Mouse (Mus musculus) left cerebral cortex, adult 11 months (tissue): ENCODE data around the gene Cd80.

Experiments
- DNase-seq: peaks from one replicate; pipeline ENCODE4 v3.0.0; 2022; ENCODE audit warnings: low spot score

Gene Cd80

GRCm38 (mm10) chr16:38448458-38448857 lies 6.9 kb upstream of the Cd80 start:
- DNase-seq = no peak

- no peak for DNase-seq
Observed at GRCm38 (mm10) chr16:38450707-38451106, 4.7 kb upstream of the Cd80 start.

- no peak for DNase-seq
Observed at GRCm38 (mm10) chr16:38451421-38452205, 3.7 kb upstream of the Cd80 start.

- DNase-seq = peak; percentile 83
Observed at GRCm38 (mm10) chr16:38452442-38453202, 2.7 kb upstream of the Cd80 start, which contains the start of gene Adprh. TSS of gene Adprh (minus strand) at chr16:38452703.

GRCm38 (mm10) chr16:38453203-38453553 lies 2.2 kb upstream of the Cd80 start:
- no peak for DNase-seq

- DNase-seq = no peak
Observed at GRCm38 (mm10) chr16:38453952-38454351, 1.4 kb upstream of the Cd80 start.

GRCm38 (mm10) chr16:38454533-38455254 lies 667 bp upstream of the Cd80 start:
- DNase-seq = no peak

- no peak for DNase-seq
Observed at GRCm38 (mm10) chr16:38456812-38457567, 1.6 kb downstream of the Cd80 start.

- DNase-seq = no peak
Observed at GRCm38 (mm10) chr16:38458600-38459280, 3.4 kb downstream of the Cd80 start.

GRCm38 (mm10) chr16:38459990-38460389 lies 4.6 kb downstream of the Cd80 start:
- DNase-seq = no peak

- DNase-seq = no peak
Observed at GRCm38 (mm10) chr16:38461749-38462148, 6.4 kb downstream of the Cd80 start.

- no peak for DNase-seq
Observed at GRCm38 (mm10) chr16:38462161-38462560, 6.8 kb downstream of the Cd80 start.

GRCm38 (mm10) chr16:38463305-38463704 lies 7.9 kb downstream of the Cd80 start:
- DNase-seq = no peak

- no peak for DNase-seq
Observed at GRCm38 (mm10) chr16:38466089-38466488, 10.7 kb downstream of the Cd80 start.

- DNase-seq = no peak
Observed at GRCm38 (mm10) chr16:38467091-38467916, 11.9 kb downstream of the Cd80 start.

- DNase-seq = no peak
Observed at GRCm38 (mm10) chr16:38467917-38468705, 12.8 kb downstream of the Cd80 start.

- no peak for DNase-seq
Observed at GRCm38 (mm10) chr16:38468706-38469018, 13.3 kb downstream of the Cd80 start.

- DNase-seq = no peak
Observed at GRCm38 (mm10) chr16:38469437-38469836, 14.1 kb downstream of the Cd80 start.

- no peak for DNase-seq
Observed at GRCm38 (mm10) chr16:38471697-38472506, 16.5 kb downstream of the Cd80 start.
